Mouse (Mus musculus) urinary bladder, postnatal 10 days (tissue): ENCODE results near the gene Sytl2.

Source experiments
- DNase-seq: peaks from one replicate; pipeline ENCODE4 v3.0.0; 2022; ENCODE audit warnings: low spot score

Gene Sytl2

DNA sequence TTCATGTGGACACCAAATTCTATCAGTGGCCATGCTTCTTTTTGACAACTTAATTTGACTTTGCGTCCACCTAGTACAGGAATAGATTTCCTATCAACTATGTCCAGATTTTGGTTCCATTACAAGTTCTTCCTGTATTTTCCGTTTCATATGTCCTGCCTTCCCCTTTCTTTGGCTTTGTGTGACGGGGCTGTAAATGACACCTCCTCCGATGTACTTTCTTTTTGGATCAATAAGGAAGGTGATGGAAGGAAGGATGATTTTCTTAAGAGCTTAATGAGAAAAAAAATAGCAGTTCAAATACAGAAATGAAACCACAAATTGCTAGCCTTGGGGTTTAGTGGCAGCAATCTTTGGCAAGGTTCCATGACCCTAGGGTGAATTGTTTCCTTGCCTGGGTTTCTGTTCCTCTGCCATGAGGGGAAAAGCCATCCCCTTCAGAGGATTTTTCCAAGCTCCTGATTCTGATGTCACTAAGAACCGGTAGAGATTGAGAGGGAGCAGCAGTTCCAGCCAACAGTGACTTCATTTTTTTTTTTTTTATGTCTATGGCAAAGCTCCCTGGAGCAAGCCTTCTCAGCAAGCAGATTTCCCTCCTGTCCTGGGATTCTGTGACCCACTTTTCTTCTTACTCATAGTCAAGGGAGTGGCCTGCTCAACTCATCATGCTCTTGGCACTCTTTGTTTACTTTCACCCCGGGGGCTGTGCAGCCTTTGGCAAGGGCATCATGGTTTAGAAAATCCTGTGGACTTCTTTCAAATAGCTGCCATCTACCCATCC is 68.2 kb downstream of the Sytl2 start:
- DNase-seq: no peak

DNA sequence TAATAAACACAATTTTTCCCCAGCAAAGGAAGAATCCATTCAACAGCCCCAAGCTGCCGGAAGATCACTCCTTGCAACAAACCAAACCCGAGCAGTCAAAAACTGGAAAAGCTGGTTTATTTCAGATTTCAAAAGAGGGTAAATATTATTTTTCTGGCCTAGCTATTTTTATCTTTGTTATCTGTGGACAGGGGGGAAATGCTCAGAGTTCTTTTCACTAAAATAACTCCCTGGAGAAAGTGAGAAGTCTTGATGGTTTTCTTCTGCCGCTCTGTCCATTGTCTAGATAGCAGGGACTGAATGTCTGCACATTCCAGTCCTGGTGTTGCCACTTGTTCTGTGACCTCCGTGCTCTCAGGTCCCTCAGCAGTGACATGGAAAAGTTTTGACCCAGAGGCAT is 70.8 kb downstream of the Sytl2 start:
- no peak for DNase-seq

DNA sequence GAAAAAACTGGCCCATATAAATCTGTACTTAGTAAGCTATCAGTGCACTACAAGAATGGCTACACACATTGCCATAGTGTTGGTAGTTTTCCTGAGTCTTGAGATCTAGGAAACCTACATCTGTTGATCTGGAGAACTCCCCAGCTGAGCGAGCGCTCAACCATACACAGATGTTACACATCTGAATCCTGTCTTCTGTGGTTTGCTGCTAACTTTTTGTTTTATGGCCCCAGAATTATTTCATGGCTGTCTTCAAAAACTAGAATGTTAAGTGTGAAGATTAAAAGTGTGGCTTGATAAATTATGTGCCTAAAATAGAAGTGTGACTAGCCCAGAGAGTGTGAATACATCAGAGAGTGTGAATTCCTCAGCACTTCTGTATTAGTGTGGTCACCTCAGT is 82.4 kb downstream of the Sytl2 start:
- no peak for DNase-seq

DNA sequence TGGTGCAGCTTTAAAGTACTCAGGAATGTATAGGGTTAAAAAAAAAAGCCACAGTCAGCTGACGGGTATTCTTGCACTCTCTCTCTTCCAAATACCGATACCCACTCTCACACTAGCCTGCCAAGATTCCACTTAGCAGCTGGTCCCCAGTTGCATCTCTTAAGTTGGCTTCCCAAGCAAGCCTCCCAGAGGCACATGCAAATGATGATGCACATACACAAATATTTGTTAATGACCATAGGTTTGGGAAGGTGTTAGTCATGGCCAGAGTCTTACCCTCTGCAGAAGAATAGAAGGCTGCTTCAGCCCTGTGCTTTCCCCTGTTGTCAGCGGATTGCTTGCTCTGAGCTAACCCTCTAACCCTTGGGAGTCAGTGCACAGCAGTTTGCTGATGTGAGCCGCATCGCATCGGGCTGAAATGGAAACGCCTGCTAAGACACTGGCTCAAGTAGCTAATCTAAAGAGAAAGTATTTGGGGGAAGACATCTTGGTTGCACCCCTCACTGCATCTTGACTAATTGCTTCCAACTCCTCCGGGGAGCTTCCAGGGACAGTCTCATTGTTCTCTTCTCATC is 84.9 kb downstream of the Sytl2 start:
- DNase-seq: no peak

GRCm38 (mm10) chr7:90389765-90390164 is 87.7 kb downstream of the Sytl2 start:
- no peak for DNase-seq

GRCm38 (mm10) chr7:90395073-90395472 is 93.0 kb downstream of the Sytl2 start:
- DNase-seq: no peak

- no peak for DNase-seq
Observed at GRCm38 (mm10) chr7:90395928-90396327, 93.9 kb downstream of the Sytl2 start.

GRCm38 (mm10) chr7:90409934-90410333 is 107.9 kb downstream of the Sytl2 start:
- no peak for DNase-seq

- DNase-seq: peak; percentile 25
Observed at GRCm38 (mm10) chr7:90426020-90427001, 124.3 kb downstream of the Sytl2 start, which contains the start of gene Ccdc89. Gene Ccdc89 (plus strand): TSS chr7:90426577.

DNA sequence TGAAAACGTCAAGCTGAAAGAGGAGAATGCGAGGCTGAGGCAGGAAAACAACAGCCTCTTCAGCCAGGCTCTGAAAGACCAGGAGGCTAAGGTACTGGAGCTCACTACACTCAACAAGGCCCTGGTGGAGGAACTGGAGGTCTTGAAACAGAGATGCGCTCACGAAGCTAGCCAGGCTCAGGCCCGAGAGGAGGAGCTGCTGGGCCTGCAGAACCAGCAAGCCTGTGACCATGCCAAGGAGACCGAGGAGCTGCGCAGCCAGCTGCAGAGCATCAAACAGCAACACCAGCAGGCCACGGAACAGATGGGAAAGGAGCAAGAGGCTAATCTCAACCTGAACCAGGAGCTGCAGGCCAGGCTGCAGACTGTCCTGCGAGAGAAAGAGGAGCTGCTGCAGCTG is 125.0 kb downstream of the Sytl2 start:
- DNase-seq: no peak

- DNase-seq: no peak
Observed at GRCm38 (mm10) chr7:90432221-90432620, 130.2 kb downstream of the Sytl2 start.

DNA sequence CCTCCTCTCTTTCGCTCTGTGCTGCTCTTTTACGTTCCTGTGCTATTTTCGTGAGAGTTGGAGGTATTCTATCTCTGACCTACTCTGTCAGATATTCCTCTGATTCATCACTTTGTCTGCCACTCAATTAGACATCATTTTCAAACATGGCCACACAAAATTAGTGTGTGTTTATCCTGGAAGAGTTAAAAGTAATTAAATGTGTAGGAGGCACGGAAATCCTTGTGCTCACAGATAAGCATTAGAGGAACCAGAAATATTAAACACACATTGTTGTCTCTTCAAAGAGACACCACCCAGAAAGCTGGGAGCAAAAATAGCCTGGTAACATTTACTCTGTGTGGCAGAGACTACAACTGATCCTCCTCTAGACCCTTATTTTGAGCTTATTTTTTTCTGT is 138.0 kb downstream of the Sytl2 start:
- DNase-seq: no peak

DNA sequence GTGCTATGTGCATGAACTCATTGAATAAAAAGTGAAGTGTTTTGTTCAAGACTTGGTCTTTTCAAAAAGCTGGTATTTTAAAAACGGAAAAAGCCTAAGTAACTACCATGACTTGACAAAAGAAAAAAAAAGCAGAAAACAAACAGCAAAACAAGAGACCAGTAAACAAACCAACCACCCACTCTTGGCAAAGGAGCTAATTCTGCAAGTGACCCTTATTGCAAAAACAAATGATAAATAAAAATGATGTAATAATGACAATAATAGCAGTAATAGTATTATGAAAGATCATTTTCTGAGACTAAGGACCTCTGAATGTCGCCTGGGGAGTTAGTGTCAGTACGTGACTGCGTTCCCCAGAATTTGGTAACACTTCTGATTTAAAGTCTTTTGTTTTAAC is 140.0 kb downstream of the Sytl2 start:
- no peak for DNase-seq

DNA sequence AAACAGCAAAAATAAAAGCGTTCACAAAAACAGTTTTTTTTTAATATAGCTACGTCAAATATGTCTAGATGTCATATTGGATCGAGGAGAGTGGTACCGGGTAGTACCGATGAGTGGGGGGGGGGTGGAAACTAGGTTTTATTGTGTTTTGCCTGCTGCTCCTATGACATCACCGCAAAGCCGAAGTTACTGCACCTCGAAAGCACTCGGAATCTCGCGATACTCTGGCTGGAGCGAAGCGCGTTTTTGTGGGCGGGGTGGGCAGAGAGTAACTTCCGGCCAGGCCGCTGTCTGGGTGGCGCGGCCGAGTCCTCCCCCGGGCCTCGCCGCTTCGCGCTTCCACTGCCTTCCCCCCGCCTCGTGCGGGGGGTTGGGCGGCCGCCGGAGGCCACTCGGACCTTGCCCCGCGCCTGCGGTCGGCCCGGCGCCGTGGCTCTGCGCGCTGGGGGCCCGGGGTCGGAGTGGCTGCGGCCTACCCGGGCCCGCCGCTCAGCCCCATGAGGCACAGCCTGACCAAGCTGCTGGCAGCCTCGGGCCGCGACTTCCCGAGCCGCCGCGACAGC is 140.5 kb downstream of the Sytl2 start, which contains the start of gene Crebzf:
TSS of gene Crebzf (plus strand) at position 212 of the 563 bp plus-strand sequence.
- DNase-seq: peak; percentile 89

GRCm38 (mm10) chr7:90443101-90444091 is 141.3 kb downstream of the Sytl2 start:
- no peak for DNase-seq

DNA sequence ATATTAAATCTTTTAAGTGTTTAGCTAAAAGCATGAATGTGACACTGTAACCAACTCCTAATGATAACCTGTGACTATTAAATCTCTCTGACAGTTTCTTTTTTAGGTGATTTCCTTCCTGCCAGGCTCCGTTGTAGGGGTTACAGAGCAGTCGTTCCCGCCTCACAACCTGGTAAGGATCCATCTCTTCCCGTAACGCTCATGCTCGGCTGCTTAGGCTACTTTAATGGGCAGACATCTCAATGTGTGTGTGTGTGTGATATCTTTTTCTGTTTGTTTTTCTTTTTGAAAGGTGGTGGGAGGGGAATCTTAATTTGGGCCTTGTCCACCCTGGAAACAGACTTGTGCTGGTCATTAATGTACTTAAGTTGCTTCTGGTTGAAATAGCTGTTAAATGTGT is 142.2 kb downstream of the Sytl2 start:
- DNase-seq: no peak

DNA sequence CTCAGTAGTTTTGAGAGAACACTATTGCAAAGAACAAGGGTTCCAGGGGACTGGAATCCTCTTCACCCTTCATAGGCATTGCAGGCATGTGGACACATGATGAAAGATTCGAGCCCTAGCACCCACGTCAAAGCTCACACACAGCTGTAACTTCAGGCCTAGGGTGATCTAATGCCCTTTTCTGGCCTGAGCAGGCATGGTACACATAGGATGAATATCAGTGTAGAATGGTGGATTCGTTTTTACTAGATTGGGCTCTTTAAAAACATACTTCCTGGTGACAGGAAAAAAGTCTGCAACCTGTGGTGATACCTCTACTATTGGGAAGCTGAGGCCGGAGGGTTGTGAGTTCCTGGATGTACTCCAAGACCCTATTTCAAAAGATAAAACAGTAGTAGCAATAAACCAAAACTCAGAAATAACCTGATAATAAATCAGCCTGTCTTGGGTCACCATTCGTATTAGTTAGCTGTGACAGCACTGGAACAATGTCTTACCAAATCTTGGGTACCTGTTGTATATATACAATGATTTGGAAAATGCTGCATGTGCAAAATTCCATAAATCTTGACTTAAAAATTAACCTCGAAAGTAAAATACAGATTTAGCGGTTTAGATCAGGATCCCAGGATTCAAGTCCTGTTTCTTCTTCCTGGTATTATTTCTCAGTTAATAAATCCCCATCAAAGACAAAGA is 154.2 kb downstream of the Sytl2 start:
- DNase-seq: no peak

GRCm38 (mm10) chr7:90456845-90457468 is 154.9 kb downstream of the Sytl2 start, which contains the start of gene Tmem126a:
Gene Tmem126a (minus strand): TSS chr7:90457229.
- DNase-seq: peak; percentile 38

DNA sequence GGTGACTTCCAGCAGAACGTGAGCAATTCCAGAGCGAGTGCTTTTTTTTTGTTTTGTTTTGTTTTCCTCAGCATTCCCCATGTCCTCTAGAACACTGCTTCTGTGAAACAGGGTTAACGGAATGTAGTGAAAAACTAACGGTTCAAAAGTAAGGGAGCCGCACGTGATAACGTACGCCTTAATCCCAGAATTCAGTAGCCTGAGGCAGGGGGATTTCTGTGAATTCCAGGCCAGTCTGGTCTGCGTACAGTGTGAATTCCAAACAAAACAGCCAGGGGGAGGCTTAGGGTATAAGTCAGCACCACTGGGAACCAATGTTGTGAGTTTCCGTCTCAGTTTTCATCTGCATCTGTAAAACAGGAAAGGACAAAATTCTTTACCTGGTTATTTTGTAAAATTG is 155.5 kb downstream of the Sytl2 start:
- no peak for DNase-seq
